Mouse (Mus musculus): ENCODE results near the gene Zcwpw1.
"Not testable (repeated sequence)": the region's sequence is repeated elsewhere in the genome, so short reads cannot be mapped to it uniquely, and the experiment has no call there.

- not testable (repeated sequence) for TF ChIP-seq CTCF (IDR thresholded peaks at IDR 0.05; ENCODE audit: borderline replicate concordance, insufficient read depth, low read depth, low read length); POLR2A (IDR thresholded peaks at IDR 0.05; ENCODE audit: borderline replicate concordance, insufficient read depth, low read length)
These were observed 37.4 kb upstream of the Zcwpw1 start for GRCm38 (mm10) chr5:137750212-137750611.

All from cerebellum, adult 2 months (tissue).